Mouse (Mus musculus): ENCODE results near the gene B3galnt1. TPM values are rescaled to one million over a fixed set of nuclear protein-coding genes. Genes with fewer than 3 reads are reported as not detected.

B3galnt1 gene
- total and polyA plus RNA-seq, 3 experiments, result 0.08 TPM; not detected in 2

GRCm38 (mm10) chr3:69548704-69549455, 49.9 kb downstream of the B3galnt1 start:
- in situ Hi-C loops (cut with MboI; ENCODE audit: low pct_ligation_motif_present, low pct_unique_long_range_greater_than_20kb, low sequenced_read_pairs), result no loop called here
- no peak for TF ChIP-seq CTCF (conservative IDR thresholded peaks at IDR 0.05 in 1 of 2, IDR thresholded peaks at IDR 0.05 in 1 of 2; ENCODE audit: low read depth in 2 of 2, low read length in 2 of 2)
- TF ChIP-seq KAT2A (IDR thresholded peaks at IDR 0.05; ENCODE audit: insufficient replicate concordance, low read length), result no peak
- TF ChIP-seq ELF1 (IDR thresholded peaks at IDR 0.05; ENCODE audit: low read depth, low read length), result no peak
- TF ChIP-seq MYC (IDR thresholded peaks at IDR 0.05; ENCODE audit: low read depth, low read length), result no peak
- TF ChIP-seq MAZ (IDR thresholded peaks at IDR 0.05; ENCODE audit: low read depth, low read length), result no peak
- no peak for TF ChIP-seq MAFK (IDR thresholded peaks at IDR 0.05; ENCODE audit: insufficient replicate concordance, low read length)
- TF ChIP-seq TCF12 (IDR thresholded peaks at IDR 0.05; ENCODE audit: low read depth, low read length), result no peak
- TF ChIP-seq ZMIZ1 (IDR thresholded peaks at IDR 0.05; ENCODE audit: low read depth, low read length), result no peak
- no peak for TF ChIP-seq GABPA (IDR thresholded peaks at IDR 0.05; ENCODE audit: insufficient replicate concordance, low read depth, low read length)
- TF ChIP-seq ETS1 (conservative IDR thresholded peaks at IDR 0.05; ENCODE audit: low read depth, low read length), result no peak
- no peak for TF ChIP-seq MXI1 (IDR thresholded peaks at IDR 0.05; ENCODE audit: low read depth, low read length)
- TF ChIP-seq RAD21 (IDR thresholded peaks at IDR 0.05; ENCODE audit: low read depth, low read length), result no peak
- TF ChIP-seq EP300 (IDR thresholded peaks at IDR 0.05; ENCODE audit: low read length), result no peak
- TF ChIP-seq POLR2A (IDR thresholded peaks at IDR 0.05; ENCODE audit: low read depth, low read length), result no peak
- no peak for TF ChIP-seq MAX (IDR thresholded peaks at IDR 0.05; ENCODE audit: low read length)
- TF ChIP-seq SIN3A (IDR thresholded peaks at IDR 0.05; ENCODE audit: low read length), result no peak
- no peak for TF ChIP-seq CHD1 (IDR thresholded peaks at IDR 0.05; ENCODE audit: low read depth, low read length)
- TF ChIP-seq MEF2A (IDR thresholded peaks at IDR 0.05; ENCODE audit: borderline replicate concordance, low read depth, low read length), result no peak
- no peak for TF ChIP-seq NRF1 (IDR thresholded peaks at IDR 0.05; ENCODE audit: low read depth, low read length)
- TF ChIP-seq HCFC1 (IDR thresholded peaks at IDR 0.05; ENCODE audit: low read depth, low read length), result no peak
- no peak overlapping the region for H3K9ac ChIP-seq (ENCODE audit: insufficient read depth, low read depth)
- no peaks in the 10 kb centered on the region for H3K79me2 ChIP-seq (replicated peaks; ENCODE audit: control insufficient read depth, extremely low read depth, insufficient read depth, poor library complexity, severe bottlenecking)
- H3K27ac ChIP-seq (ENCODE audit: insufficient read depth, low read depth), result no peak overlapping the region
- H3K4me3 ChIP-seq (replicated peaks in 1 of 3; ENCODE audit: low read depth in 2 of 3, low read length in 2 of 3, poor library complexity in 1 of 3), result no peak overlapping the region
- dilution Hi-C loops (cut with MboI; ENCODE audit: extremely low pct_ligation_motif_present, extremely low pct_unique_long_range_greater_than_20kb, low sequenced_read_pairs), result no loop called here
- peaks cover 0 to 5% of the 10 kb centered on the region in 2 experiments for H3K36me3 ChIP-seq (replicated peaks in 1 of 2; ENCODE audit: control insufficient read depth in 1 of 2, insufficient read depth in 1 of 2, low read length in 1 of 2)
- H3K27me3 ChIP-seq (replicated peaks), result no peaks in the 10 kb centered on the region
- peaks cover 0 to 6% of the 10 kb centered on the region in 2 experiments; a peak in 2 of 4 replicates for H3K4me1 ChIP-seq (ENCODE audit: control insufficient read depth in 1 of 2, insufficient read depth in 2 of 2)
- DNase-seq (ENCODE audit: extremely low read depth), result no peak
- no peaks in the 10 kb centered on the region for H3K9me3 ChIP-seq (replicated peaks; ENCODE audit: low read length)
- no peak overlapping the region for H3K4me2 ChIP-seq (ENCODE audit: insufficient read depth, low read depth, poor library complexity, severe bottlenecking)

GRCm38 (mm10) chr3:69545017-69545416, 53.7 kb downstream of the B3galnt1 start:
- H3K4me2 ChIP-seq (ENCODE audit: insufficient read depth, low read depth, poor library complexity, severe bottlenecking), result no peak overlapping the region
- DNase-seq (ENCODE audit: extremely low read depth), result no peak
- H3K9ac ChIP-seq (ENCODE audit: insufficient read depth, low read depth), result no peak overlapping the region
- no peaks in the 10 kb centered on the region for H3K27me3 ChIP-seq (replicated peaks)
- no peak overlapping the region for H3K4me3 ChIP-seq (replicated peaks in 1 of 3; ENCODE audit: low read depth in 2 of 3, low read length in 2 of 3, poor library complexity in 1 of 3)
- TF ChIP-seq USF2 (conservative IDR thresholded peaks at IDR 0.05; ENCODE audit: low read depth, low read length) (no peak), CHD2 (IDR thresholded peaks at IDR 0.05; ENCODE audit: low read length) (no peak), HCFC1 (IDR thresholded peaks at IDR 0.05; ENCODE audit: low read depth, low read length) (no peak), SIN3A (IDR thresholded peaks at IDR 0.05; ENCODE audit: low read length) (no peak), JUND (conservative IDR thresholded peaks at IDR 0.05; ENCODE audit: low read depth, low read length) (no peak), USF1 (IDR thresholded peaks at IDR 0.05; ENCODE audit: low read depth, low read length) (no peak), MXI1 (IDR thresholded peaks at IDR 0.05; ENCODE audit: low read depth, low read length) (no peak), MYC (IDR thresholded peaks at IDR 0.05; ENCODE audit: low read depth, low read length) (no peak), ZKSCAN1 (IDR thresholded peaks at IDR 0.05; ENCODE audit: borderline replicate concordance, low read depth, low read length) (no peak)
- in situ Hi-C loops (cut with MboI; ENCODE audit: low pct_ligation_motif_present, low pct_unique_long_range_greater_than_20kb, low sequenced_read_pairs), result no loop called here
- no peaks in the 10 kb centered on the region for H3K9me3 ChIP-seq (replicated peaks; ENCODE audit: low read length)
- H3K27ac ChIP-seq (ENCODE audit: insufficient read depth, low read depth), result no peak overlapping the region
- H3K4me1 ChIP-seq (ENCODE audit: control insufficient read depth in 1 of 2, insufficient read depth in 2 of 2), result peaks cover 0 to 6% of the 10 kb centered on the region in 2 experiments; a peak in 2 of 4 replicates
- no peaks in the 10 kb centered on the region for H3K79me2 ChIP-seq (replicated peaks; ENCODE audit: control insufficient read depth, extremely low read depth, insufficient read depth, poor library complexity, severe bottlenecking)
- dilution Hi-C loops (cut with MboI; ENCODE audit: extremely low pct_ligation_motif_present, extremely low pct_unique_long_range_greater_than_20kb, low sequenced_read_pairs), result no loop called here
- H3K36me3 ChIP-seq (replicated peaks in 1 of 2; ENCODE audit: control insufficient read depth in 1 of 2, insufficient read depth in 1 of 2, low read length in 1 of 2), result no peaks in the 10 kb centered on the region
